Mouse (Mus musculus) lung, embryonic 14.5 days (tissue): ENCODE measurements around the gene Fam110a. TPM values are rescaled to one million over a fixed set of nuclear protein-coding genes. Genes with fewer than 3 reads are reported as not detected.

ENCODE experiments used
- ATAC-seq: fragments of 200-750 bp; cut with Nextera tagmentation; 2 replicates; pipeline ENCODE4 v1.8.0; 2017; ENCODE audit warnings: mild to moderate bottlenecking, moderate TSS enrichment, moderate library complexity; ENCODE audit not compliant: insufficient read depth
- DNase-seq: peaks from one replicate; pipeline ENCODE4 v3.0.0-alpha.2; 2015
- H3K27ac ChIP-seq: fragments of 300-500 bp; sonication (generic); 2 replicates; pipeline ENCODE4 v1.5.1; 2014; ENCODE audit warnings: low read depth, mild to moderate bottlenecking, moderate library complexity
- H3K27me3 ChIP-seq: fragments of 300-500 bp; sonication (generic); 2 replicates; pipeline ENCODE4 v1.6.1; 2014; ENCODE audit warnings: low read length, control low read depth; ENCODE audit not compliant: insufficient read depth
- H3K36me3 ChIP-seq: fragments of 300-500 bp; sonication (generic); 2 replicates; pipeline ENCODE4 v1.6.1; 2014; ENCODE audit warnings: control low read depth; ENCODE audit not compliant: insufficient read depth
- H3K4me1 ChIP-seq: fragments of 300-500 bp; sonication (generic); 2 replicates; pipeline ENCODE4 v1.6.1; 2014; ENCODE audit warnings: antibody characterized with exemption, control low read depth; ENCODE audit not compliant: insufficient read depth
- H3K4me2 ChIP-seq: fragments of 300-500 bp; sonication (generic); 2 replicates; pipeline ENCODE4 v1.6.1; 2014; ENCODE audit warnings: mild to moderate bottlenecking
- H3K4me3 ChIP-seq: fragments of 300-500 bp; sonication (generic); 2 replicates; pipeline ENCODE4 v1.5.1; 2014; ENCODE audit warnings: low read depth, low read length
- H3K9ac ChIP-seq: fragments of 300-500 bp; sonication (generic); 2 replicates; pipeline ENCODE4 v1.6.1; 2014
- H3K9me3 ChIP-seq: fragments of 300-500 bp; sonication (generic); 2 replicates; pipeline ENCODE4 v1.6.1; 2016; ENCODE audit warnings: low read depth, low read length, control low read depth
- CTCF ChIP-seq: IDR thresholded peaks from 2 replicates; pipeline ENCODE4 v1.5.1; 2016; ENCODE audit warnings: antibody characterized with exemption, low read depth
- WGBS: fragments of 180-500 bp; shearing (Covaris S2); extraction: QIAGEN DNeasy Blood & Tissue Kit; methylation state at CpG from one replicate; pipeline ENCODE4 v1.1.7; 2014; 5-methylcytosine and 5-hydroxymethylcytosine counted together
- polyA plus RNA-seq: library from polyadenylated mRNA; unstranded; fragments of >200 nt; fragmentation: Nextera tagmentation; extraction: Ambion mirVana; gene quantifications from 2 replicates; pipeline ENCODE4 v1.2.1, GENCODE M21; 2014

Fam110a gene
- polyA plus RNA-seq, 1 experiment from 2014 or later = 29.3 TPM

- peaks cover 13% of the 10 kb centered on the region for H3K4me1 ChIP-seq
Measured at GRCm38 (mm10) chr2:151969396-151969795, 10.6 kb downstream of the Fam110a start.

GRCm38 (mm10) chr2:151968986-151969385, 11.0 kb downstream of the Fam110a start:
- Histone ChIP-seq H3K4me3 (no peak overlapping the region), H3K4me1 (peaks cover 13% of the 10 kb centered on the region), H3K4me2 (no peak overlapping the region), H3K36me3 (peaks cover 38% of the 10 kb centered on the region), H3K27ac (no peak overlapping the region), H3K27me3 (no peaks in the 10 kb centered on the region), H3K9ac (no peak overlapping the region), H3K9me3 (no peaks in the 10 kb centered on the region)
- ATAC-seq (no peak), DNase-seq (no peak)
- 88% methylated on average over 7 of the region's 7 CpGs for WGBS
- TF ChIP-seq CTCF = no peak

More at GRCm38 (mm10) chr2:151969396-151969795, 10.6 kb downstream of the Fam110a start:
- no peaks in the 10 kb centered on the region for H3K27me3 ChIP-seq
- TF ChIP-seq CTCF = no peak
- H3K36me3 ChIP-seq = peaks cover 38% of the 10 kb centered on the region
- no peak overlapping the region for H3K9ac ChIP-seq
- no peak overlapping the region for H3K4me2 ChIP-seq
- no peaks in the 10 kb centered on the region for H3K9me3 ChIP-seq
- DNase-seq (no peak), ATAC-seq (no peak)
- no peak overlapping the region for H3K4me3 ChIP-seq
- no peak overlapping the region for H3K27ac ChIP-seq
- WGBS = 93% methylated on average over 6 of the region's 6 CpGs

- Histone ChIP-seq H3K4me3 (no peak overlapping the region), H3K9me3 (no peaks in the 10 kb centered on the region), H3K27ac (no peak overlapping the region), H3K9ac (no peak overlapping the region), H3K4me2 (no peak overlapping the region), H3K27me3 (no peaks in the 10 kb centered on the region), H3K36me3 (peaks cover 38% of the 10 kb centered on the region), H3K4me1 (peaks cover 9% of the 10 kb centered on the region)
- TF ChIP-seq CTCF = no peak
- no peak for ATAC-seq
- WGBS = 77% methylated on average over 8 of the region's 8 CpGs
- DNase-seq = no peak
Measured at GRCm38 (mm10) chr2:151968451-151968850, 11.6 kb downstream of the Fam110a start.

GRCm38 (mm10) chr2:151967792-151968191, 12.2 kb downstream of the Fam110a start:
- no peak overlapping the region for H3K4me2 ChIP-seq
- no peak for TF ChIP-seq CTCF
- H3K27ac ChIP-seq = no peak overlapping the region
- DNase-seq (no peak), ATAC-seq (no peak)
- H3K36me3 ChIP-seq = peaks cover 38% of the 10 kb centered on the region
- H3K9me3 ChIP-seq = no peaks in the 10 kb centered on the region
- H3K9ac ChIP-seq = no peak overlapping the region
- peaks cover 15% of the 10 kb centered on the region for H3K4me1 ChIP-seq
- WGBS = 60% methylated on average over 2 of the region's 2 CpGs
- H3K27me3 ChIP-seq = no peaks in the 10 kb centered on the region
- no peak overlapping the region for H3K4me3 ChIP-seq

GRCm38 (mm10) chr2:151967176-151967750, 12.8 kb downstream of the Fam110a start:
- no peaks in the 10 kb centered on the region for H3K27me3 ChIP-seq
- no peak overlapping the region for H3K27ac ChIP-seq
- peaks cover 18% of the 10 kb centered on the region for H3K4me1 ChIP-seq
- no peak overlapping the region for H3K4me2 ChIP-seq
- no peak for ATAC-seq
- H3K4me3 ChIP-seq = no peak overlapping the region
- no peak for TF ChIP-seq CTCF
- DNase-seq = no peak
- H3K9ac ChIP-seq = no peak overlapping the region
- 46% methylated on average over 9 of the region's 9 CpGs for WGBS
- no peaks in the 10 kb centered on the region for H3K9me3 ChIP-seq
- peaks cover 38% of the 10 kb centered on the region for H3K36me3 ChIP-seq

GRCm38 (mm10) chr2:151964052-151964451, 16.0 kb downstream of the Fam110a start:
- Histone ChIP-seq H3K4me1 (peaks cover 9% of the 10 kb centered on the region), H3K36me3 (peaks cover 25% of the 10 kb centered on the region), H3K9ac (no peak overlapping the region), H3K27ac (no peak overlapping the region), H3K27me3 (no peaks in the 10 kb centered on the region), H3K9me3 (no peaks in the 10 kb centered on the region), H3K4me2 (no peak overlapping the region), H3K4me3 (no peak overlapping the region)
- WGBS = 22% methylated on average over 9 of the region's 9 CpGs
- ATAC-seq (no peak), DNase-seq (no peak)
- no peak for TF ChIP-seq CTCF

- Histone ChIP-seq H3K9ac (no peak overlapping the region; the same call in 1 of the 2 replicates), H3K4me3 (no peak overlapping the region), H3K27ac (no peak overlapping the region), H3K9me3 (no peaks in the 10 kb centered on the region), H3K4me1 (peaks cover 9% of the 10 kb centered on the region), H3K27me3 (no peaks in the 10 kb centered on the region), H3K4me2 (no peak overlapping the region), H3K36me3 (peaks cover 17% of the 10 kb centered on the region; the same call in 1 of the 2 replicates)
- DNase-seq (no peak), ATAC-seq (no peak)
- no peak for TF ChIP-seq CTCF
- WGBS = 87% methylated on average over 5 of the region's 5 CpGs
Measured at GRCm38 (mm10) chr2:151963319-151963718, 16.7 kb downstream of the Fam110a start.
